Comparison of ENCODE assay signal across 7 mouse cellular contexts in genomic region chr17:69122403-69122802, GRCm38 (mm10). TPM values are rescaled to one million over a fixed set of nuclear protein-coding genes. Genes with fewer than 3 reads are reported as not detected.
DNase-seq lines count a peak whose midpoint lies in the region; ATAC-seq lines count a peak whose summit lies in the region.
"Not testable (repeated sequence)": the region's sequence is repeated elsewhere in the genome, so short reads cannot be mapped to it uniquely, and the experiment has no call there.

No protein-coding gene starts in this region.

- H3K4me1 ChIP-seq in forebrain, embryonic 11.5 days (replicated peaks; ENCODE audit: control insufficient read depth, insufficient read depth, low read length); limb, embryonic 11.5 days (ENCODE audit: control insufficient read depth, insufficient read depth, low read length); stomach, embryonic 15.5 days: not testable (repeated sequence)
- peaks cover 23% of the 10 kb centered on the region for H3K4me1 ChIP-seq in heart, embryonic 13.5 days
- H3K4me1 ChIP-seq in hindbrain, embryonic 16.5 days (ENCODE audit: control insufficient read depth, insufficient read depth, low read depth, low read length): peaks cover 15% of the 10 kb centered on the region
- peaks cover 15% of the 10 kb centered on the region for H3K4me1 ChIP-seq in lung, embryonic 15.5 days
- H3K4me1 ChIP-seq in midbrain, embryonic 16.5 days (ENCODE audit: control insufficient read depth, insufficient read depth, low read length): peaks cover 18% of the 10 kb centered on the region

- not testable (repeated sequence) for H3K4me3 ChIP-seq in forebrain, embryonic 11.5 days (ENCODE audit: low read depth, low read length); hindbrain, embryonic 16.5 days (ENCODE audit: low read length); limb, embryonic 11.5 days (ENCODE audit: low read depth, low read length); stomach, embryonic 15.5 days (replicated peaks)
- H3K4me3 ChIP-seq in heart, embryonic 13.5 days: peak overlapping the region; percentile 50
- H3K4me3 ChIP-seq in lung, embryonic 15.5 days: peak overlapping the region; percentile 9; the same call in 1 of the 2 replicates
- 0 out of 2 replicates have a peak overlapping the region, but pooled peaks have one; percentile 6 for H3K4me3 ChIP-seq in midbrain, embryonic 16.5 days (ENCODE audit: low read depth, low read length)

- H3K36me3 ChIP-seq in forebrain, embryonic 11.5 days (ENCODE audit: control insufficient read depth, insufficient read depth, low read length); heart, embryonic 13.5 days; hindbrain, embryonic 16.5 days (ENCODE audit: control insufficient read depth, insufficient read depth, low read length); limb, embryonic 11.5 days (ENCODE audit: control insufficient read depth, insufficient read depth, low read length); lung, embryonic 15.5 days; midbrain, embryonic 16.5 days (ENCODE audit: control insufficient read depth, insufficient read depth, low read length); stomach, embryonic 15.5 days: not testable (repeated sequence)

- not testable (repeated sequence) for ATAC-seq in forebrain, embryonic 11.5 days (replicated peaks; ENCODE audit: low FRiP score); heart, embryonic 13.5 days (ENCODE audit: extremely low read depth, insufficient number of reproducible peaks, low FRiP score, low TSS enrichment); hindbrain, embryonic 16.5 days; lung, embryonic 15.5 days (ENCODE audit: borderline replicate concordance, extremely low read depth, low FRiP score, low TSS enrichment); midbrain, embryonic 16.5 days
- 0 out of 2 replicates have a peak, but pooled peaks have one; percentile 66 for ATAC-seq in limb, embryonic 11.5 days (ENCODE audit: insufficient number of reproducible peaks, low FRiP score, low TSS enrichment, low read depth)
- peak; percentile 64; the same call in 1 of the 2 replicates for ATAC-seq in stomach, embryonic 15.5 days (ENCODE audit: insufficient read depth, low FRiP score, low read depth)

- not testable (repeated sequence) for H3K27ac ChIP-seq in forebrain, embryonic 11.5 days (ENCODE audit: low read depth, low read length); heart, embryonic 13.5 days (replicated peaks); hindbrain, embryonic 16.5 days (ENCODE audit: low read depth, low read length); limb, embryonic 11.5 days (replicated peaks; ENCODE audit: low read depth, low read length); lung, embryonic 15.5 days; midbrain, embryonic 16.5 days (ENCODE audit: low read length); stomach, embryonic 15.5 days

- H3K27me3 ChIP-seq in forebrain, embryonic 11.5 days (ENCODE audit: control insufficient read depth, insufficient read depth, low read length); heart, embryonic 13.5 days (replicated peaks); hindbrain, embryonic 16.5 days (replicated peaks; ENCODE audit: control insufficient read depth, insufficient read depth, low read length); limb, embryonic 11.5 days (ENCODE audit: control insufficient read depth, insufficient read depth, low read length); lung, embryonic 15.5 days; midbrain, embryonic 16.5 days (ENCODE audit: control insufficient read depth, insufficient read depth, low read depth, low read length); stomach, embryonic 15.5 days (replicated peaks): not testable (repeated sequence)

- DNase-seq in forebrain, embryonic 11.5 days (ENCODE audit: low spot score): peak; percentile 56
- peak; percentile 53 for DNase-seq in limb, embryonic 11.5 days (ENCODE audit: low spot score)

- H3K9me3 ChIP-seq in forebrain, embryonic 11.5 days (ENCODE audit: control insufficient read depth, low read length); heart, embryonic 13.5 days; hindbrain, embryonic 16.5 days (ENCODE audit: control insufficient read depth, low read length); limb, embryonic 11.5 days (ENCODE audit: control insufficient read depth, low read length); lung, embryonic 15.5 days; midbrain, embryonic 16.5 days (replicated peaks; ENCODE audit: control insufficient read depth, low read length, poor library complexity, severe bottlenecking); stomach, embryonic 15.5 days: not testable (repeated sequence)

- WGBS in forebrain, embryonic 11.5 days: 9% methylated on average over 6 of the region's 6 CpGs
- 10% methylated on average over 6 of the region's 6 CpGs for WGBS in heart, embryonic 13.5 days
- 13% methylated on average over 6 of the region's 6 CpGs for WGBS in hindbrain, embryonic 16.5 days
- WGBS in limb, embryonic 11.5 days: 14% methylated on average over 6 of the region's 6 CpGs
- WGBS in lung, embryonic 15.5 days: 9% methylated on average over 6 of the region's 6 CpGs
- WGBS in midbrain, embryonic 16.5 days: 20% methylated on average over 6 of the region's 6 CpGs
- WGBS in stomach, embryonic 15.5 days: 11% methylated on average over 6 of the region's 6 CpGs

- H3K4me2 ChIP-seq in forebrain, embryonic 11.5 days (ENCODE audit: low read depth, low read length, severe bottlenecking): peak overlapping the region; percentile 29; the same call in 1 of the 2 replicates
- H3K4me2 ChIP-seq in heart, embryonic 13.5 days: peak overlapping the region; percentile 79
- H3K4me2 ChIP-seq in hindbrain, embryonic 16.5 days (ENCODE audit: low read length): peak overlapping the region; percentile 22; the same call in 1 of the 2 replicates
- H3K4me2 ChIP-seq in limb, embryonic 11.5 days (ENCODE audit: low read depth, severe bottlenecking): peak overlapping the region; percentile 5; the same call in 1 of the 2 replicates
- peak overlapping the region; percentile 49 for H3K4me2 ChIP-seq in lung, embryonic 15.5 days
- peak overlapping the region; percentile 41 for H3K4me2 ChIP-seq in midbrain, embryonic 16.5 days (ENCODE audit: low read length)
- peak overlapping the region; percentile 24 for H3K4me2 ChIP-seq in stomach, embryonic 15.5 days

- H3K9ac ChIP-seq in forebrain, embryonic 11.5 days (ENCODE audit: low read length); hindbrain, embryonic 16.5 days (ENCODE audit: low read depth, low read length); limb, embryonic 11.5 days (ENCODE audit: low read length); lung, embryonic 15.5 days; midbrain, embryonic 16.5 days (ENCODE audit: low read depth, low read length); stomach, embryonic 15.5 days: not testable (repeated sequence)
- H3K9ac ChIP-seq in heart, embryonic 13.5 days: 0 out of 2 replicates have a peak overlapping the region, but pooled peaks have one; percentile 8

RNA-seq across cellular contexts. Expression of gene Epb41l3, which starts 46.9 kb away (rescaled TPM):
- 73.9 and 78.4 TPM in 2 replicates for polyA plus RNA-seq in forebrain, embryonic 11.5 days (2014; fragmentation: Nextera tagmentation; extraction: Ambion mirVana)
- 98.4 and 102 TPM in 2 replicates for polyA plus RNA-seq in heart, embryonic 13.5 days (2015; fragmentation: Nextera tagmentation; extraction: Ambion mirVana)
- 114 and 115 TPM in 2 replicates for polyA plus RNA-seq in hindbrain, embryonic 16.5 days (2015; fragmentation: Nextera tagmentation; extraction: Ambion mirVana)
- 72.2 and 78.6 TPM in 2 replicates for polyA plus RNA-seq in limb, embryonic 11.5 days (2014; fragmentation: Nextera tagmentation; extraction: Ambion mirVana)
- polyA plus RNA-seq in lung, embryonic 15.5 days (2015; fragmentation: Nextera tagmentation; extraction: Ambion mirVana): 53.7 and 55.1 TPM in 2 replicates
- polyA plus RNA-seq in midbrain, embryonic 16.5 days (2015; fragmentation: Nextera tagmentation; extraction: Ambion mirVana): 77.7 and 78.8 TPM in 2 replicates
- 57.2 and 71.0 TPM in 2 replicates for polyA plus RNA-seq in stomach, embryonic 15.5 days (2015; fragmentation: Nextera tagmentation; extraction: Ambion mirVana)

Comparison
In these comparisons a context has a peak if more than half of its experiments do, and no peak if none do; other contexts are left out.
1. H3K4me2 ChIP-seq: peak in every context shown above with its lines; median percentile 79 in heart, embryonic 13.5 days; 49 in lung, embryonic 15.5 days; 41 in midbrain, embryonic 16.5 days; 29 in forebrain, embryonic 11.5 days; 24 in stomach, embryonic 15.5 days; 22 in hindbrain, embryonic 16.5 days; 5 in limb, embryonic 11.5 days.